Mouse (Mus musculus) urinary bladder, postnatal 4 days (tissue): Measurements from ENCODE around the gene Prph2.

Source experiments
- DNase-seq, 2 experiments: peaks; one replicate each; pipeline ENCODE4 v3.0.0; 2021 to 2022; ENCODE audit warnings: low spot score in 2 of 2

Prph2 gene

GRCm38 (mm10) chr17:46890843-46891594 is 19.2 kb upstream of the Prph2 start:
- DNase-seq = peak in 1 of 2 experiments; percentile 35

GRCm38 (mm10) chr17:46895426-46895825 is 14.8 kb upstream of the Prph2 start:
- DNase-seq = no peak

GRCm38 (mm10) chr17:46897221-46897950 is 12.9 kb upstream of the Prph2 start:
- DNase-seq = no peak

- no peak for DNase-seq
Observed at GRCm38 (mm10) chr17:46900941-46901340, 9.3 kb upstream of the Prph2 start.

GRCm38 (mm10) chr17:46903876-46904490 is 6.3 kb upstream of the Prph2 start:
- peak; percentile 54 to 80 for DNase-seq

GRCm38 (mm10) chr17:46912331-46912730 is 2.1 kb downstream of the Prph2 start:
- no peak for DNase-seq

- no peak for DNase-seq
Observed at GRCm38 (mm10) chr17:46915129-46915528, 4.9 kb downstream of the Prph2 start.

- DNase-seq = no peak
Observed at GRCm38 (mm10) chr17:46918951-46919350, 8.7 kb downstream of the Prph2 start.

- DNase-seq = no peak
Observed at GRCm38 (mm10) chr17:46920855-46921254, 10.6 kb downstream of the Prph2 start.

- DNase-seq = no peak
Observed at GRCm38 (mm10) chr17:46926192-46926591, 15.9 kb downstream of the Prph2 start.

GRCm38 (mm10) chr17:46926941-46927340 is 16.7 kb downstream of the Prph2 start:
- DNase-seq = no peak

GRCm38 (mm10) chr17:46927781-46928180 is 17.5 kb downstream of the Prph2 start:
- DNase-seq = no peak

GRCm38 (mm10) chr17:46929277-46929676 is 19.0 kb downstream of the Prph2 start:
- DNase-seq = no peak

GRCm38 (mm10) chr17:46929897-46930296 is 19.6 kb downstream of the Prph2 start:
- no peak for DNase-seq

- no peak for DNase-seq
Observed at GRCm38 (mm10) chr17:46932961-46933360, 22.7 kb downstream of the Prph2 start.

GRCm38 (mm10) chr17:46933557-46934348 is 23.5 kb downstream of the Prph2 start:
- DNase-seq = no peak

GRCm38 (mm10) chr17:46940461-46940860 is 30.2 kb downstream of the Prph2 start:
- DNase-seq = no peak

GRCm38 (mm10) chr17:46942421-46942820 is 32.2 kb downstream of the Prph2 start:
- no peak for DNase-seq

- no peak for DNase-seq
Observed at GRCm38 (mm10) chr17:46946276-46946675, 36.0 kb downstream of the Prph2 start.

GRCm38 (mm10) chr17:46958045-46958444 is 47.8 kb downstream of the Prph2 start:
- no peak for DNase-seq

- DNase-seq = no peak
Observed at GRCm38 (mm10) chr17:46960216-46960615, 50.0 kb downstream of the Prph2 start.

- no peak for DNase-seq
Observed at GRCm38 (mm10) chr17:46962153-46962552, 51.9 kb downstream of the Prph2 start.
